Mouse (Mus musculus): Measurements from ENCODE around the gene Eras.
"Not testable (repeated sequence)": the region's sequence is repeated elsewhere in the genome, so short reads cannot be mapped to it uniquely, and the experiment has no call there.

The Eras gene

GRCm38 (mm10) chrX:7928270-7928790 is at the start of gene Eras:
Gene Eras, minus strand, starts transcription at chrX:7928607.
- DNase-seq (ENCODE audit: inconsistent ontology term) = no peak

- DNase-seq (ENCODE audit: inconsistent ontology term) = no peak
Observed at GRCm38 (mm10) chrX:7977892-7978291, 49.5 kb upstream of the Eras start, which contains the start of gene Gata1. Gene Gata1, minus strand, starts transcription at chrX:7978071.

GRCm38 (mm10) chrX:7971292-7971691 is 42.9 kb upstream of the Eras start:
- DNase-seq (ENCODE audit: inconsistent ontology term) = no peak

DNA sequence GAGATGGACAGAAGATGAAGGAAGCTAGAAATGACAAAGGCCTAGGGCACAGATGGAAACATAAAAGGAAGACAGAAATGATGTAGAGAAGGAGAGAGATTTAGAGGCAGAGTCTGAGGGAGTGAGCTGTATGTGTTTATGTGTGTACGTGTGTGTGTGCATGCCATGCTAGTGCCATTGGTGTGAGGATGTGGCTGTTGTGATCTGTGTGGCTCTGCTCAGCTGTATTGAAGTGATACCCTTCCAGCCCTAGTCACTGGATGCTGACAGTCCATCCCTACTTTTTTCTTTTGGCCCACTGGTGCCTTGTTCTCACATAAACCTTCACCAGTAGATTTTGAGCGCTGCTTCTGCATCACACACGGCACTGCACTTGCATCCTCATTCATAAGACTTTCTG is 40.5 kb upstream of the Eras start:
- DNase-seq (ENCODE audit: inconsistent ontology term) = no peak

- no peak for DNase-seq (ENCODE audit: inconsistent ontology term)
Observed at GRCm38 (mm10) chrX:7968226-7968625, 39.8 kb upstream of the Eras start.

- DNase-seq (ENCODE audit: inconsistent ontology term) = no peak
Observed at GRCm38 (mm10) chrX:7967596-7968201, 39.3 kb upstream of the Eras start.

- DNase-seq (ENCODE audit: inconsistent ontology term) = no peak
Observed at GRCm38 (mm10) chrX:7966161-7966560, 37.8 kb upstream of the Eras start.

GRCm38 (mm10) chrX:7963829-7964626 is 35.6 kb upstream of the Eras start:
- DNase-seq (ENCODE audit: inconsistent ontology term) = no peak

- DNase-seq (ENCODE audit: inconsistent ontology term) = no peak
Observed at GRCm38 (mm10) chrX:7958868-7959267, 30.5 kb upstream of the Eras start.

GRCm38 (mm10) chrX:7950091-7950490 is 21.7 kb upstream of the Eras start:
- DNase-seq (ENCODE audit: inconsistent ontology term) = no peak

DNA sequence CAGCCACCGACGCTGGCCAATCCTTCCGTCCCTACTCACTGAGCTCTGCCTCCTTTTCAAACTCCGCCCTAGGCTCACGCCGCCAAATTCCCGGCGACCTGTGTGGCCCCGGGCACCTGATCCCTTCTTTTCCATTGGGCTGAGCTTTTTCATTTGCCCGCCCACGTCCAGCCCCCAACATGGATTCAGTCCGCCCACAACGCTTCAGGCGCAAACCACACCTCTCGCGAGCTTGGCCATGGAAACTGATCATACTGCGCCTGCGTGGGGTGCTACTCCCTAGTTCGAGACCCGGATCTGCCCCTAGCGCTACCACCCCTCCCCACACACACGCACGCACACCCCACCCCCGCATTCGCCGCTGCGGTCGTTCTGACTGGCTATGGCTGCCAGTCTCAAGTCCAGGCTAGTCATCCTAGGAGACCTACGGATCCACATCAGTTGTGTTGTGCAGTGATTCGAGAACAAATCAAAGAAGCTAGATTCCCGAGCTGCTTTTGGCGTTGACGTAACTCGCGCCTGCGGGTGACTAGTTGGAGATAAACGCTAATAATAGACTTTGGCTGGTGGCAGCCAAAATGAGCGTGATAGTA is 19.6 kb upstream of the Eras start:
- DNase-seq (ENCODE audit: inconsistent ontology term) = peak; percentile 97

GRCm38 (mm10) chrX:7947108-7947899 is 18.9 kb upstream of the Eras start, which contains the start of gene Hdac6:
Gene Hdac6, minus strand, starts transcription at chrX:7947889.
- peak; percentile 37 for DNase-seq (ENCODE audit: inconsistent ontology term)

DNA sequence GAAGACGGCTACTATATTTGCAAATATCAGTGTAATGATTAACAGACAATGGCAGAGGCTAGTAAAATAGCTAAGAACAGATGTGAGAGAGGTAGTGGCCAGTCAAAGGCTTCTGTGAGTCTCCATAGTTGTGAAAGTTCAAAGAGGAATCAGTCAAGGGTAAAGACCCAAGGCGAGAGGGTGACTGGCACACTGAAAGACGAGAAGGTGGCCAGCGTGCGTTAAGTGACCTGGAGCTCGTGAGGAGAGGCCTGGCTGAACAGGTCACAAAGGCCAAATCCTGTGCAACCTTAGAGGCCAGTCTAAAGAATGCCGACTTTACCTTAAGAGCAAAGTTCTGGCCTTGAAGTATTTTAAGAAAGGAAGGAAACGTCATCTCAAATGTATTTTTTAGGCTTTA is 17.2 kb upstream of the Eras start:
- no peak for DNase-seq (ENCODE audit: inconsistent ontology term)

- no peak for DNase-seq (ENCODE audit: inconsistent ontology term)
Observed at GRCm38 (mm10) chrX:7937667-7938066, 9.3 kb upstream of the Eras start.

DNA sequence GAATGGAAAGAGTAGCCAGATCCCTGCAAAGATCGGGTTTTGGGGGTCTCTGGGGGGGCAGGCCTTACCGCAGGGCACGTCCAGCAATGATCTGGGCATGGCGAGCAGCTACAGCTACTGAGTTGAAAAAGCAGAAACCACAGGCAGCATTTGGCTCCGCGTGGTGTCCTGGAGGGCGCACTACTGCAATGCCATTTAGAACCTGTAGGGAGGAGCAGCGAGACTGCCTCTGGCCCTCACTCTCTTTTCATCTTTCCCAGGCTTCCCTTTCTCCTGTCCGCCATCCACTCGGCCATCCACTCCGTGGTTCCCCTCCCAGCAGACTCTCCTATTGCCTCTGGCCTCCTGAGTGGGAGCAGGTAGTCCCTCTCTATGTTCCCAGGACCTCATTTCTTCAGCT is 8.5 kb upstream of the Eras start:
- DNase-seq (ENCODE audit: inconsistent ontology term) = no peak

GRCm38 (mm10) chrX:7927116-7927515 is 1.3 kb downstream of the Eras start:
- no peak for DNase-seq (ENCODE audit: inconsistent ontology term)

DNA sequence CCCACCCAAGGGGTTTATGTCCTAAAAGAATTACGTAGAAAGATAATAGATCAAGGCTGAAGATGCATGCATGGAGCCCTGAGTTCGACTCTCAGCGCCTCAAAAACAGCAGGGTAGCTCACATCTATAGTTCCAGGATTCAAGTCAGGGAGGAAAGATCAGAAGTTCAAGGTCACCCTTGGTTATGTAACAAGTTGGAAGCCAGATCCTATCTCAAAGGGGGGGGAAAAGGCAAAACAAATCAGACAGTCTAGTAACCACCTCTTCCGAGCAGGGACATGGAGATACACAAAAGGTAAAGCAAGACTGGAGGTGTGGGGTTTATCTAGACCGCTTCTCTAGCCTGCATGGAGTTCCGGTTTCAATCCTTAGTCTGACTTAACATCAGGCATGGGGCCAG is 2.1 kb downstream of the Eras start:
- DNase-seq (ENCODE audit: inconsistent ontology term) = no peak

- no peak for DNase-seq (ENCODE audit: inconsistent ontology term)
Observed at GRCm38 (mm10) chrX:7922032-7922431, 6.4 kb downstream of the Eras start.

DNA sequence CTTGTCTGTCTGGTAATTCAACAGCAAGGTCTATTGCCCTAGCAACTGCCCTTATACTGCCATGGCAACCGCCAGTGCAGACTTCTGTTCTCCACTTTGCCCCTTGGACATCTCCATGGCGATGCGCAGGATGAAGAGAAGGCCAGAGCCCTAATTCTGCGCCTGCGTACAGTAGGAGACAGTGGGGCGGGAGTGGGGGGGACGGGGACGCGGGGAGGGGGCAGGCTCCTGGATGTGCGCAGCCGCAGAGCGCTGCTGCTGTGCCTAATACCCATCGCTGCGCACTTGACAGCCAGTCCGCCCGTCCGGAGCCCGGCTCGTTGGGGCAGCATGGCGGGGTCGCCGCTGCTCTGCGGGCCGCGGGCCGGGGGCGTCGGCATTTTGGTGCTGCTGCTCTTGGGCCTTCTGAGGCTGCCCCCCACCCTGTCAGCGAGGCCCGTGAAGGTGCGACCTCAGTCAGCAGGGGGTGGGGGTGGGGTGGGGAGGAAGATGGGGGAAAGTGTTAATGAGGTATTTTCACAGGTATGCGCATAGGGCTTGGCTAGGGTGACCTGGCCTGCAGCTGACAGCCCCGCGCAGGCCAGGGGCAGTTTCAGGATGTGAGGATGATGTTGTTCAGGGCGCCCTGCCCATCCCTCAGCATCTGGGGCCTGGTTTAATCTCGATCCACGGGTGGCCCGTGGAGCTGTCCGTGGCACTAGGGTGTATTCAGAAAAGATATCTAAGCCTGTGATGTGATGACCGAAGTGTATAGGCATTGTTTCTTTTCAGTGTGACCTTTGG is 8.6 kb downstream of the Eras start, which contains the start of gene Pcsk1n:
Pcsk1n (plus strand) TSS at position 222 of the 783 bp plus-strand sequence.
- peak; percentile 46 for DNase-seq (ENCODE audit: inconsistent ontology term)

DNA sequence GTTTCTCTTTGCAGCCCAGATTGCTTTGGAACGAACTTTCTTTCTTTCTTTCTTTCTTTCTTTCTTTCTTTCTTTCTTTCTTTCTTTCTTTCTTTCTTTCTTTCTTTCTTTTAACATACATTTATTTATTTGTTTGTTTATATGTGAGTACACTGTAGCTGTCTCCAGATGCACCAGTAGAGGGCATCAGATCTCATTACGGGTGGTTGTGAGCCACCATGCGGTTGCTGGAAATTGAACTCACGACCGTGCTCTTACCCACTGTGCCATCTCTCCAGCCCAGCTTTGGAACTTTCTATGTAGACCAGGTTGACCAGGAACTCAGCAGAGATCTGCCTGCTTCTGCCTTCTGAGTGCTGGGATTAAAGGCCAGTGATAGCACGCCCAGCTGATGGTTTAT is 10.4 kb downstream of the Eras start:
- not testable (repeated sequence) for DNase-seq (ENCODE audit: inconsistent ontology term)

DNA sequence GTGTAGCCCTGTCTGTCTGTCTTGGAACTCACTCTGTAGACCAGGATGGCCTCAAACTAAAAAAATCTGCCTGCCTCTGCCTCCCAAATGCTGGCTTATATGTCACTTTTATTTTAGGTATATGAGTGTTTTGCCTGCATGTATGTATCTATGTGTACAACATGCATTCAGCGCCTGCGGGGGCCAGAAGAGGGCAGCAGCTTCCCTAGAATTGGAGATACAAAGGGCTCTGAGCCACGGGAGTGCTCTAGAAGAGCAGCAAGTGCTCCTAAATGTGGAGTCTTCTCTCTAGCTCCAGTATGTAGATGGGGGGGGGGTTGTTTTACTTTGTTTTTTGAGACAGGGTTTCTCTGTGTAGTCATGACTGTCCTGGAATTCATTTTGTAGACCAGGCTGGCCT is 12.7 kb downstream of the Eras start:
- DNase-seq (ENCODE audit: inconsistent ontology term) = not testable (repeated sequence)
